Mouse (Mus musculus) thymus, adult 2 months (tissue): ENCODE measurements around the gene Wdsub1.

Experiments used
- CTCF ChIP-seq: fragments of 200-500 bp; IDR thresholded peaks from 2 replicates; pipeline ENCODE4 v1.5.1; 2012; ENCODE audit warnings: mild to moderate bottlenecking, control low read depth, low read length, moderate library complexity, borderline replicate concordance; ENCODE audit not compliant: control insufficient read depth, poor library complexity, insufficient read depth; ENCODE audit errors: extremely low read depth
- POLR2A ChIP-seq: fragments of 200-500 bp; IDR thresholded peaks from 2 replicates; pipeline ENCODE4 v1.6.1; 2012; ENCODE audit warnings: mild to moderate bottlenecking, low read length, control low read depth, moderate library complexity; ENCODE audit not compliant: control insufficient read depth, poor library complexity, insufficient read depth; ENCODE audit errors: extremely low read depth

DNA sequence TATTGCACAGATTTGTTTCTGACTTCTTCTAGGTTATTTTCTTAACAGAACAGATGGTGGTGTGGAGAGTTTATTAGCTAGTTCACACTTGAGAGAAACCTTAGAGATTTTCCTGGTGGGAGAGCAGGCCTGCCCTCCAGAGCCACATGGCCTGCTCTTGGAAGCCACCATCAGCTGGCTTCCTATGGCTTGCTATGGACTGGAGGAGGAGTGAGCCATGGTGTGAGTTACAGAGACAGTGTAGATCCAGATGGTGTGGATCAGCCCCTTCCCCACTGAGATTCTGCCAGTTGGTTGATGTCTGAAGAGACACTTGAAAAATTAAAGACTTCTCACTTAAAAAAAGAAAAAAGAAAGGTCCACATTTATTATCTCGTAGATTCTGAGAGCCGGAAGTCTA lies 61.3 kb downstream of the Wdsub1 start:
- no peak for TF ChIP-seq POLR2A
- no peak for TF ChIP-seq CTCF
